Mouse (Mus musculus): ENCODE measurements around the gene Fam72a. TPM values are rescaled to one million over a fixed set of nuclear protein-coding genes. Genes with fewer than 3 reads are reported as not detected.

Fam72a gene
- 0.91 and 1.4 TPM in 2 replicates for polyA plus RNA-seq (2014; fragmentation: Nextera tagmentation; extraction: Ambion mirVana)

GRCm38 (mm10) chr1:131527281-131528080 lies at the start of gene Fam72a, which contains the start of gene Srgap2:
Gene Fam72a (plus strand): TSS chr1:131527903.
Gene Srgap2 (minus strand): TSS chr1:131527352.
- Histone ChIP-seq H3K4me3 (replicated peaks; ENCODE audit: low read length) (peak within 1 kb of the TSS; percentile 66), H3K27me3 (ENCODE audit: control insufficient read depth, insufficient read depth, low read length) (no peaks in the 10 kb centered on the region), H3K27ac (peak within 1 kb of the TSS; percentile 91), H3K4me2 (replicated peaks) (peak within 1 kb of the TSS; percentile 95), H3K9ac (peak within 1 kb of the TSS; percentile 75), H3K9me3 (ENCODE audit: control insufficient read depth, low read length) (no peaks in the 10 kb centered on the region), H3K36me3 (replicated peaks; ENCODE audit: control insufficient read depth, insufficient read depth) (no peaks in the 10 kb centered on the region), H3K4me1 (replicated peaks; ENCODE audit: control insufficient read depth, insufficient read depth, low read length) (peaks cover 31% of the 10 kb centered on the region)
- under 1% methylated on average over 44 of the region's 44 CpGs for WGBS
- DNase-seq (ENCODE audit: low spot score) = peak; percentile 98
- ATAC-seq (ENCODE audit: low FRiP score) = peak; percentile 98

GRCm38 (mm10) chr1:131478770-131479305 lies 48.9 kb upstream of the Fam72a start:
- Histone ChIP-seq H3K4me1 (replicated peaks; ENCODE audit: control insufficient read depth, insufficient read depth, low read length) (peaks cover 3% of the 10 kb centered on the region; the same call in 1 of the 2 replicates), H3K4me2 (replicated peaks) (no peak overlapping the region), H3K9me3 (ENCODE audit: control insufficient read depth, low read length) (peaks cover 7% of the 10 kb centered on the region; the same call in 1 of the 2 replicates), H3K36me3 (replicated peaks; ENCODE audit: control insufficient read depth, insufficient read depth) (no peaks in the 10 kb centered on the region), H3K9ac (no peak overlapping the region), H3K4me3 (replicated peaks; ENCODE audit: low read length) (no peak overlapping the region), H3K27me3 (ENCODE audit: control insufficient read depth, insufficient read depth, low read length) (no peaks in the 10 kb centered on the region), H3K27ac (no peak overlapping the region)
- ATAC-seq (ENCODE audit: low FRiP score) = no peak
- WGBS = 13% methylated on average over 2 of the region's 2 CpGs
- DNase-seq (ENCODE audit: low spot score) = no peak

GRCm38 (mm10) chr1:131481391-131481790 lies 46.3 kb upstream of the Fam72a start:
- peaks cover 7% of the 10 kb centered on the region; the same call in 1 of the 2 replicates for H3K9me3 ChIP-seq (ENCODE audit: control insufficient read depth, low read length)
- H3K27me3 ChIP-seq (ENCODE audit: control insufficient read depth, insufficient read depth, low read length) = no peaks in the 10 kb centered on the region
- no peak overlapping the region for H3K4me2 ChIP-seq (replicated peaks)
- no peak overlapping the region for H3K27ac ChIP-seq
- H3K4me1 ChIP-seq (replicated peaks; ENCODE audit: control insufficient read depth, insufficient read depth, low read length) = peaks cover 3% of the 10 kb centered on the region; the same call in 1 of the 2 replicates
- DNase-seq (ENCODE audit: low spot score) (no peak), ATAC-seq (ENCODE audit: low FRiP score) (no peak)
- H3K4me3 ChIP-seq (replicated peaks; ENCODE audit: low read length) = no peak overlapping the region
- no peak overlapping the region for H3K9ac ChIP-seq
- H3K36me3 ChIP-seq (replicated peaks; ENCODE audit: control insufficient read depth, insufficient read depth) = no peaks in the 10 kb centered on the region

GRCm38 (mm10) chr1:131482242-131482641 lies 45.5 kb upstream of the Fam72a start:
- Histone ChIP-seq H3K4me3 (replicated peaks; ENCODE audit: low read length) (no peak overlapping the region), H3K36me3 (replicated peaks; ENCODE audit: control insufficient read depth, insufficient read depth) (no peaks in the 10 kb centered on the region), H3K4me1 (replicated peaks; ENCODE audit: control insufficient read depth, insufficient read depth, low read length) (peaks cover 8% of the 10 kb centered on the region; the same call in 1 of the 2 replicates), H3K4me2 (replicated peaks) (no peak overlapping the region), H3K27me3 (ENCODE audit: control insufficient read depth, insufficient read depth, low read length) (no peaks in the 10 kb centered on the region), H3K9ac (no peak overlapping the region), H3K27ac (no peak overlapping the region), H3K9me3 (ENCODE audit: control insufficient read depth, low read length) (peaks cover 7% of the 10 kb centered on the region; the same call in 1 of the 2 replicates)
- no peak for DNase-seq (ENCODE audit: low spot score)
- 92% methylated on average over 3 of the region's 3 CpGs for WGBS
- ATAC-seq (ENCODE audit: low FRiP score) = no peak

- Histone ChIP-seq H3K4me2 (replicated peaks) (no peak overlapping the region), H3K27me3 (ENCODE audit: control insufficient read depth, insufficient read depth, low read length) (no peaks in the 10 kb centered on the region), H3K27ac (no peak overlapping the region), H3K36me3 (replicated peaks; ENCODE audit: control insufficient read depth, insufficient read depth) (no peaks in the 10 kb centered on the region), H3K9me3 (ENCODE audit: control insufficient read depth, low read length) (no peaks in the 10 kb centered on the region), H3K4me3 (replicated peaks; ENCODE audit: low read length) (no peak overlapping the region), H3K4me1 (replicated peaks; ENCODE audit: control insufficient read depth, insufficient read depth, low read length) (peaks cover 10% of the 10 kb centered on the region; the same call in 1 of the 2 replicates), H3K9ac (no peak overlapping the region)
- no peak for ATAC-seq (ENCODE audit: low FRiP score)
- no peak for DNase-seq (ENCODE audit: low spot score)
- WGBS = 70% methylated on average over 5 of the region's 5 CpGs
These were observed 41.4 kb upstream of the Fam72a start for GRCm38 (mm10) chr1:131486094-131486850.

GRCm38 (mm10) chr1:131489312-131489711 lies 38.4 kb upstream of the Fam72a start:
- no peak overlapping the region for H3K4me3 ChIP-seq (replicated peaks; ENCODE audit: low read length)
- DNase-seq (ENCODE audit: low spot score) = no peak
- 86% methylated on average over 3 of the region's 3 CpGs for WGBS

GRCm38 (mm10) chr1:131491579-131491978 lies 36.1 kb upstream of the Fam72a start:
- Histone ChIP-seq H3K27ac (peak overlapping the region; percentile 45), H3K4me3 (replicated peaks; ENCODE audit: low read length) (no peak overlapping the region), H3K36me3 (replicated peaks; ENCODE audit: control insufficient read depth, insufficient read depth) (no peaks in the 10 kb centered on the region), H3K4me1 (replicated peaks; ENCODE audit: control insufficient read depth, insufficient read depth, low read length) (peaks cover 20% of the 10 kb centered on the region; the same call in 1 of the 2 replicates), H3K4me2 (replicated peaks) (no peak overlapping the region), H3K9ac (no peak overlapping the region), H3K9me3 (ENCODE audit: control insufficient read depth, low read length) (no peaks in the 10 kb centered on the region), H3K27me3 (ENCODE audit: control insufficient read depth, insufficient read depth, low read length) (no peaks in the 10 kb centered on the region)
- no peak for ATAC-seq (ENCODE audit: low FRiP score)
- 39% methylated on average over 4 of the region's 4 CpGs for WGBS
- DNase-seq (ENCODE audit: low spot score) = peak; percentile 27

More at GRCm38 (mm10) chr1:131489312-131489711, 38.4 kb upstream of the Fam72a start:
- H3K36me3 ChIP-seq (replicated peaks; ENCODE audit: control insufficient read depth, insufficient read depth) = no peaks in the 10 kb centered on the region
- no peaks in the 10 kb centered on the region for H3K9me3 ChIP-seq (ENCODE audit: control insufficient read depth, low read length)
- no peak for ATAC-seq (ENCODE audit: low FRiP score)
- H3K4me2 ChIP-seq (replicated peaks) = no peak overlapping the region
- H3K9ac ChIP-seq = no peak overlapping the region
- no peaks in the 10 kb centered on the region for H3K27me3 ChIP-seq (ENCODE audit: control insufficient read depth, insufficient read depth, low read length)
- no peak overlapping the region for H3K27ac ChIP-seq
- H3K4me1 ChIP-seq (replicated peaks; ENCODE audit: control insufficient read depth, insufficient read depth, low read length) = peaks cover 19% of the 10 kb centered on the region; the same call in 1 of the 2 replicates

GRCm38 (mm10) chr1:131492360-131492759 lies 35.3 kb upstream of the Fam72a start:
- DNase-seq (ENCODE audit: low spot score) = no peak
- 38% methylated on average over 2 of the region's 2 CpGs for WGBS
- Histone ChIP-seq H3K27ac (peak overlapping the region; percentile 43; the same call in 1 of the 2 replicates), H3K36me3 (replicated peaks; ENCODE audit: control insufficient read depth, insufficient read depth) (no peaks in the 10 kb centered on the region), H3K4me3 (replicated peaks; ENCODE audit: low read length) (no peak overlapping the region), H3K9ac (no peak overlapping the region), H3K9me3 (ENCODE audit: control insufficient read depth, low read length) (no peaks in the 10 kb centered on the region), H3K4me2 (replicated peaks) (no peak overlapping the region), H3K27me3 (ENCODE audit: control insufficient read depth, insufficient read depth, low read length) (no peaks in the 10 kb centered on the region), H3K4me1 (replicated peaks; ENCODE audit: control insufficient read depth, insufficient read depth, low read length) (peaks cover 14% of the 10 kb centered on the region; the same call in 1 of the 2 replicates)
- no peak for ATAC-seq (ENCODE audit: low FRiP score)

Measured in hindbrain, embryonic 14.5 days (tissue).